Mouse (Mus musculus): ENCODE data around the gene Pter. TPM values are rescaled to one million over a fixed set of nuclear protein-coding genes. Genes with fewer than 3 reads are reported as not detected.

Gene Pter
- 0.25 and 0.52 TPM in 2 replicates for polyA plus RNA-seq (2012; ENCODE audit: low replicate concordance)

GRCm38 (mm10) chr2:12923804-12924591 is at the start of gene Pter:
Gene Pter (plus strand): TSS chr2:12924041.

GRCm38 (mm10) chr2:13011472-13011871 is 87.6 kb downstream of the Pter start, which contains the start of gene C1ql3:
Gene C1ql3 (minus strand): TSS chr2:13011806.

Other genes with a start within 250 kb of the Pter start
- not detected in 2 replicates for gene C1ql3, start 87.8 kb downstream of the Pter start, polyA plus RNA-seq (2012; ENCODE audit: low replicate concordance)

Measured in leukemia stem cell, adult 10-12 weeks (primary cell).